Mouse (Mus musculus) kidney, embryonic 14.5 days (tissue): Measurements from ENCODE around the gene Synm. TPM values are rescaled to one million over a fixed set of nuclear protein-coding genes. Genes with fewer than 3 reads are reported as not detected.

Experiments used
- ATAC-seq: fragments of 200-750 bp; cut with Nextera tagmentation; 2 replicates; pipeline ENCODE4 v1.8.0; 2017; ENCODE audit warnings: moderate number of reproducible peaks, mild to moderate bottlenecking, moderate TSS enrichment, moderate library complexity; ENCODE audit not compliant: low FRiP score, low TSS enrichment
- H3K27ac ChIP-seq: fragments of 300-500 bp; sonication (generic); 2 replicates; pipeline ENCODE4 v1.5.1; 2014; ENCODE audit warnings: low read depth, mild to moderate bottlenecking, low read length, moderate library complexity, mixed read lengths
- H3K27me3 ChIP-seq: fragments of 300-500 bp; sonication (generic); 2 replicates; pipeline ENCODE4 v1.6.1; 2014; ENCODE audit warnings: mild to moderate bottlenecking, low read length; ENCODE audit not compliant: control insufficient read depth, insufficient read depth
- H3K36me3 ChIP-seq: fragments of 300-500 bp; sonication (generic); 2 replicates; pipeline ENCODE4 v1.6.1; 2014; ENCODE audit warnings: low read length, mixed read lengths; ENCODE audit not compliant: control insufficient read depth, insufficient read depth
- H3K4me1 ChIP-seq: fragments of 300-500 bp; sonication (generic); 2 replicates; pipeline ENCODE4 v1.6.1; 2014; ENCODE audit warnings: low read length, mixed read lengths; ENCODE audit not compliant: control insufficient read depth, insufficient read depth
- H3K4me2 ChIP-seq: fragments of 300-500 bp; sonication (generic); replicated peaks from 2 replicates; pipeline ENCODE4 v1.6.1; 2014; ENCODE audit warnings: low read depth, mild to moderate bottlenecking, low read length
- H3K4me3 ChIP-seq: fragments of 300-500 bp; sonication (generic); 2 replicates; pipeline ENCODE4 v1.5.1; 2014; ENCODE audit warnings: mild to moderate bottlenecking, low read length
- H3K9ac ChIP-seq: fragments of 300-500 bp; sonication (generic); 2 replicates; pipeline ENCODE4 v1.6.1; 2014; ENCODE audit warnings: low read depth, mild to moderate bottlenecking, low read length, moderate library complexity
- H3K9me3 ChIP-seq: fragments of 300-500 bp; sonication (generic); 2 replicates; pipeline ENCODE4 v1.6.1; 2016; ENCODE audit warnings: low read length; ENCODE audit not compliant: control insufficient read depth
- WGBS: fragments of 180-500 bp; shearing (Covaris S2); extraction: QIAGEN DNeasy Blood & Tissue Kit; methylation state at CpG from one replicate; pipeline ENCODE4 v1.1.7; 2014; 5-methylcytosine and 5-hydroxymethylcytosine counted together
- polyA plus RNA-seq: library from polyadenylated mRNA; unstranded; fragments of >200 nt; fragmentation: Nextera tagmentation; extraction: Ambion mirVana; gene quantifications from 2 replicates; pipeline ENCODE4 v1.2.1, GENCODE M21; 2014

The Synm gene
- polyA plus RNA-seq, 1 experiment from 2014 or later, result 1.3 TPM

- WGBS, result 14% methylated on average over 10 of the region's 10 CpGs
- Histone ChIP-seq H3K4me2 (no peak overlapping the region), H3K4me1 (no peaks in the 10 kb centered on the region), H3K4me3 (no peak overlapping the region), H3K36me3 (no peaks in the 10 kb centered on the region), H3K9ac (no peak overlapping the region), H3K27me3 (no peaks in the 10 kb centered on the region), H3K9me3 (no peaks in the 10 kb centered on the region), H3K27ac (no peak overlapping the region)
- peak; percentile 78 for ATAC-seq
Observed at GRCm38 (mm10) chr7:67788713-67789112, 29.2 kb upstream of the Synm start.

- H3K4me3 ChIP-seq, result no peak overlapping the region
- H3K9me3 ChIP-seq, result no peaks in the 10 kb centered on the region
- no peaks in the 10 kb centered on the region for H3K36me3 ChIP-seq
- no peak overlapping the region for H3K27ac ChIP-seq
- H3K4me2 ChIP-seq, result no peak overlapping the region
- no peaks in the 10 kb centered on the region for H3K27me3 ChIP-seq
- H3K4me1 ChIP-seq, result no peaks in the 10 kb centered on the region
- H3K9ac ChIP-seq, result no peak overlapping the region
- WGBS, result 72% methylated on average over 2 of the region's 2 CpGs
- ATAC-seq, result no peak
Observed at GRCm38 (mm10) chr7:67787861-67788260, 28.3 kb upstream of the Synm start.

GRCm38 (mm10) chr7:67776636-67777305, 17.2 kb upstream of the Synm start:
- H3K36me3 ChIP-seq, result no peaks in the 10 kb centered on the region
- H3K9me3 ChIP-seq, result no peaks in the 10 kb centered on the region
- H3K27me3 ChIP-seq, result no peaks in the 10 kb centered on the region
- H3K4me1 ChIP-seq, result peaks cover 6% of the 10 kb centered on the region; the same call in 1 of the 2 replicates
- ATAC-seq, result peak; percentile 49
- 14% methylated on average over 12 of the region's 12 CpGs for WGBS
- H3K4me3 ChIP-seq, result no peak overlapping the region
- H3K27ac ChIP-seq, result no peak overlapping the region
- 0 out of 2 replicates have a peak overlapping the region, but pooled peaks have one; percentile 1 for H3K4me2 ChIP-seq
- no peak overlapping the region for H3K9ac ChIP-seq

GRCm38 (mm10) chr7:67775623-67776022, 16.1 kb upstream of the Synm start:
- Histone ChIP-seq H3K9me3 (no peaks in the 10 kb centered on the region), H3K27me3 (no peaks in the 10 kb centered on the region), H3K4me3 (no peak overlapping the region), H3K27ac (peak overlapping the region; percentile 67; the same call in 1 of the 2 replicates), H3K4me1 (peaks cover 6% of the 10 kb centered on the region; the same call in 1 of the 2 replicates), H3K4me2 (no peak overlapping the region), H3K36me3 (no peaks in the 10 kb centered on the region), H3K9ac (no peak overlapping the region)
- no peak for ATAC-seq
- WGBS, result 62% methylated on average over 3 of the region's 3 CpGs

GRCm38 (mm10) chr7:67772231-67772630, 12.7 kb upstream of the Synm start:
- no peak for ATAC-seq
- Histone ChIP-seq H3K27ac (no peak overlapping the region), H3K9me3 (no peaks in the 10 kb centered on the region), H3K4me2 (no peak overlapping the region), H3K4me3 (no peak overlapping the region), H3K36me3 (no peaks in the 10 kb centered on the region), H3K27me3 (no peaks in the 10 kb centered on the region), H3K9ac (no peak overlapping the region), H3K4me1 (peaks cover 3% of the 10 kb centered on the region; the same call in 1 of the 2 replicates)
- WGBS, result 78% methylated on average over 9 of the region's 9 CpGs

- H3K27ac ChIP-seq, result no peak overlapping the region
- H3K27me3 ChIP-seq, result no peaks in the 10 kb centered on the region
- no peak for ATAC-seq
- H3K4me1 ChIP-seq, result no peaks in the 10 kb centered on the region
- H3K4me2 ChIP-seq, result no peak overlapping the region
- WGBS, result 86% methylated on average over 5 of the region's 5 CpGs
- H3K9me3 ChIP-seq, result no peaks in the 10 kb centered on the region
- H3K4me3 ChIP-seq, result no peak overlapping the region
- H3K36me3 ChIP-seq, result no peaks in the 10 kb centered on the region
- no peak overlapping the region for H3K9ac ChIP-seq
Observed at GRCm38 (mm10) chr7:67769487-67769886, 9.9 kb upstream of the Synm start.

- 84% methylated on average over 3 of the region's 3 CpGs for WGBS
Observed at GRCm38 (mm10) chr7:67768125-67768524, 8.6 kb upstream of the Synm start.

GRCm38 (mm10) chr7:67763625-67764024, 4.1 kb upstream of the Synm start:
- ATAC-seq, result no peak
- no peak overlapping the region for H3K4me3 ChIP-seq
- no peaks in the 10 kb centered on the region for H3K36me3 ChIP-seq
- 0 out of 2 replicates have a peak, but pooled peaks cover under 1% of the 10 kb centered on the region for H3K4me1 ChIP-seq
- H3K27me3 ChIP-seq, result peaks cover 2% of the 10 kb centered on the region; the same call in 1 of the 2 replicates
- H3K9ac ChIP-seq, result no peak overlapping the region
- no peak overlapping the region for H3K4me2 ChIP-seq
- H3K9me3 ChIP-seq, result no peaks in the 10 kb centered on the region
- no peak overlapping the region for H3K27ac ChIP-seq
- WGBS, result 45% methylated on average over 3 of the region's 3 CpGs

More at GRCm38 (mm10) chr7:67768125-67768524, 8.6 kb upstream of the Synm start:
- no peak overlapping the region for H3K9ac ChIP-seq
- no peaks in the 10 kb centered on the region for H3K9me3 ChIP-seq
- no peak for ATAC-seq
- H3K4me3 ChIP-seq, result no peak overlapping the region
- H3K27ac ChIP-seq, result no peak overlapping the region
- no peaks in the 10 kb centered on the region for H3K36me3 ChIP-seq
- H3K27me3 ChIP-seq, result no peaks in the 10 kb centered on the region
- H3K4me2 ChIP-seq, result no peak overlapping the region
- no peaks in the 10 kb centered on the region for H3K4me1 ChIP-seq

- Histone ChIP-seq H3K4me2 (peak overlapping the region; percentile 97), H3K4me3 (peak overlapping the region; percentile 50), H3K9me3 (no peaks in the 10 kb centered on the region), H3K9ac (peak overlapping the region; percentile 47), H3K36me3 (no peaks in the 10 kb centered on the region), H3K27me3 (peaks cover 14% of the 10 kb centered on the region), H3K27ac (no peak overlapping the region), H3K4me1 (0 out of 2 replicates have a peak, but pooled peaks cover 4% of the 10 kb centered on the region)
- ATAC-seq, result peak; percentile 81
- under 1% methylated on average over 80 of the region's 92 CpGs for WGBS
Observed at GRCm38 (mm10) chr7:67758858-67759628, 499 bp downstream of the Synm start.
